Mouse (Mus musculus) E14TG2a.4 (cell line): ENCODE measurements at regions not wholly inside any gene's neighbourhood (a gene's known extent, or its start where the extent isn't known, plus 50 kb on each side); places are given as distances from the start of the nearest gene placed in this dataset.

ENCODE experiments used
- CTCF ChIP-seq: conservative IDR thresholded peaks from 2 replicates; pipeline ENCODE4 v1.5.1; 2014; ENCODE audit warnings: low read length
- POU5F1 ChIP-seq: IDR thresholded peaks from 2 replicates; pipeline ENCODE4 v1.6.1; 2014; ENCODE audit warnings: low read length, borderline replicate concordance

DNA sequence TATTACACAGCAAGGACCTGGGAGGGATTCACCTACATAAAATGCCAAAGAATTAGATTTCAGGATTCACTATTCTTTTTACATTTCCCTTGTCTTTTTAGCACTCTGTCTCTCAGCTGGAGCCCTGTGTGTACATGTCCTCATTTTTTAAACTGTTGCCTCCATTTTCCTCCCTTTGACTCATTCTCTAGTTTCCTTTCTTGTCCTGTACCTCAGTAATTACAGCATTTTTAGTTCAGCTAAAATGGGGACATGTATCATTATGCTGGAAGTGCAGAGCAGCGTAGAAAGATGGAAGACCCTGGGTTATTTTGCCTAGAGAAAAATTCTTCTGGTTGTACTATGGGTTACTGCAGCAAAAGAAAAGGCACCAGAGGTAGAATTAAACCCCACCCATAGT is 51.5 kb upstream of the Slitrk3 start:
- no peak for TF ChIP-seq CTCF
- no peak for TF ChIP-seq POU5F1
